Mouse (Mus musculus) forebrain, embryonic 15.5 days (tissue): ENCODE measurements around the gene Castor2. TPM values are rescaled to one million over a fixed set of nuclear protein-coding genes. Genes with fewer than 3 reads are reported as not detected.

Source experiments
- ATAC-seq: fragments of 200-750 bp; cut with Nextera tagmentation; replicated peaks from 2 replicates; pipeline ENCODE4 v1.8.0; 2017; ENCODE audit warnings: mild to moderate bottlenecking, moderate TSS enrichment, moderate library complexity
- H3K27ac ChIP-seq: fragments of 300-500 bp; sonication (generic); replicated peaks from 2 replicates; pipeline ENCODE4 v1.5.1; 2015; ENCODE audit warnings: mild to moderate bottlenecking, inconsistent platforms
- H3K27me3 ChIP-seq: fragments of 300-500 bp; sonication (generic); 2 replicates; pipeline ENCODE4 v1.6.1; 2015; ENCODE audit warnings: inconsistent platforms
- H3K36me3 ChIP-seq: fragments of 300-500 bp; sonication (generic); 2 replicates; pipeline ENCODE4 v1.6.1; 2015; ENCODE audit warnings: mild to moderate bottlenecking, inconsistent platforms
- H3K4me1 ChIP-seq: fragments of 300-500 bp; sonication (generic); 2 replicates; pipeline ENCODE4 v1.6.1; 2015; ENCODE audit warnings: inconsistent platforms
- H3K4me2 ChIP-seq: fragments of 300-500 bp; sonication (generic); replicated peaks from 2 replicates; pipeline ENCODE4 v1.6.1; 2015; ENCODE audit warnings: mild to moderate bottlenecking, inconsistent platforms
- H3K4me3 ChIP-seq: fragments of 300-500 bp; sonication (generic); 2 replicates; pipeline ENCODE4 v1.5.1; 2015; ENCODE audit warnings: mild to moderate bottlenecking, inconsistent platforms
- H3K9ac ChIP-seq: fragments of 300-500 bp; sonication (generic); replicated peaks from 2 replicates; pipeline ENCODE4 v1.6.1; 2015; ENCODE audit warnings: mild to moderate bottlenecking, inconsistent platforms
- H3K9me3 ChIP-seq: fragments of 300-500 bp; sonication (generic); 2 replicates; pipeline ENCODE4 v1.6.1; 2016; ENCODE audit warnings: inconsistent platforms
- WGBS: fragments of 180-500 bp; shearing (Covaris S2); methylation state at CpG from one replicate; pipeline ENCODE4 v1.1.7; 2015; ENCODE audit warnings: mixed read lengths; 5-methylcytosine and 5-hydroxymethylcytosine counted together
- polyA plus RNA-seq: library from polyadenylated mRNA; unstranded; fragments of >200 nt; fragmentation: Nextera tagmentation; extraction: Ambion mirVana; gene quantifications from 2 replicates; pipeline ENCODE4 v1.2.1, GENCODE M21; 2015

The Castor2 gene
- 27.6 and 28.3 TPM in 2 replicates for polyA plus RNA-seq

GRCm38 (mm10) chr5:134099496-134100211 is at the start of gene Castor2:
TSS of gene Castor2 (plus strand) at chr5:134099711.
- no peaks in the 10 kb centered on the region for H3K27me3 ChIP-seq
- peak within 1 kb of the TSS; percentile 90 for H3K4me3 ChIP-seq
- peak within 1 kb of the TSS; percentile 96 for H3K27ac ChIP-seq
- 0 out of 2 replicates have a peak, but pooled peaks cover 5% of the 10 kb centered on the region for H3K36me3 ChIP-seq
- peak; percentile 92 for ATAC-seq
- peak within 1 kb of the TSS; percentile 77 for H3K4me2 ChIP-seq
- H3K9me3 ChIP-seq = no peaks in the 10 kb centered on the region
- peak within 1 kb of the TSS; percentile 90 for H3K9ac ChIP-seq
- WGBS = 0% methylated on average over 46 of the region's 58 CpGs
- H3K4me1 ChIP-seq = peaks cover 30% of the 10 kb centered on the region

GRCm38 (mm10) chr5:134050711-134051110 is 48.8 kb upstream of the Castor2 start:
- no peak overlapping the region for H3K4me2 ChIP-seq
- no peak overlapping the region for H3K4me3 ChIP-seq
- no peak overlapping the region for H3K9ac ChIP-seq
- H3K36me3 ChIP-seq = no peaks in the 10 kb centered on the region
- WGBS = 58% methylated on average over 10 of the region's 10 CpGs
- H3K9me3 ChIP-seq = no peaks in the 10 kb centered on the region
- H3K27me3 ChIP-seq = no peaks in the 10 kb centered on the region
- H3K4me1 ChIP-seq = no peaks in the 10 kb centered on the region
- H3K27ac ChIP-seq = no peak overlapping the region
- ATAC-seq = no peak

- H3K4me2 ChIP-seq = no peak overlapping the region
- WGBS = 86% methylated on average over 4 of the region's 4 CpGs
- no peaks in the 10 kb centered on the region for H3K27me3 ChIP-seq
- ATAC-seq = no peak
- no peak overlapping the region for H3K9ac ChIP-seq
- no peak overlapping the region for H3K4me3 ChIP-seq
- H3K9me3 ChIP-seq = no peaks in the 10 kb centered on the region
- no peaks in the 10 kb centered on the region for H3K36me3 ChIP-seq
- H3K27ac ChIP-seq = no peak overlapping the region
- H3K4me1 ChIP-seq = no peaks in the 10 kb centered on the region
These were observed 46.9 kb upstream of the Castor2 start for GRCm38 (mm10) chr5:134052614-134053013.

GRCm38 (mm10) chr5:134054496-134054895 is 45.0 kb upstream of the Castor2 start:
- H3K27me3 ChIP-seq = no peaks in the 10 kb centered on the region
- no peaks in the 10 kb centered on the region for H3K4me1 ChIP-seq
- no peaks in the 10 kb centered on the region for H3K9me3 ChIP-seq
- WGBS = 83% methylated on average over 4 of the region's 4 CpGs
- H3K27ac ChIP-seq = no peak overlapping the region
- no peak overlapping the region for H3K9ac ChIP-seq
- H3K4me2 ChIP-seq = no peak overlapping the region
- H3K36me3 ChIP-seq = no peaks in the 10 kb centered on the region
- H3K4me3 ChIP-seq = no peak overlapping the region
- no peak for ATAC-seq

- WGBS = 71% methylated on average over 13 of the region's 13 CpGs
- no peaks in the 10 kb centered on the region for H3K9me3 ChIP-seq
- H3K4me3 ChIP-seq = no peak overlapping the region
- ATAC-seq = no peak
- H3K4me2 ChIP-seq = no peak overlapping the region
- H3K36me3 ChIP-seq = no peaks in the 10 kb centered on the region
- H3K27me3 ChIP-seq = no peaks in the 10 kb centered on the region
- no peak overlapping the region for H3K9ac ChIP-seq
- H3K4me1 ChIP-seq = peaks cover 4% of the 10 kb centered on the region
- no peak overlapping the region for H3K27ac ChIP-seq
These were observed 40.6 kb upstream of the Castor2 start for GRCm38 (mm10) chr5:134058793-134059352.

- Histone ChIP-seq H3K27ac (no peak overlapping the region), H3K4me1 (peaks cover 7% of the 10 kb centered on the region), H3K36me3 (no peaks in the 10 kb centered on the region), H3K27me3 (no peaks in the 10 kb centered on the region), H3K9ac (no peak overlapping the region), H3K4me3 (no peak overlapping the region), H3K4me2 (no peak overlapping the region), H3K9me3 (no peaks in the 10 kb centered on the region)
- peak; percentile 79 for ATAC-seq
- 52% methylated on average over 15 of the region's 15 CpGs for WGBS
These were observed 36.0 kb upstream of the Castor2 start for GRCm38 (mm10) chr5:134063362-134064064.

- peaks cover 7% of the 10 kb centered on the region for H3K4me1 ChIP-seq
- H3K36me3 ChIP-seq = no peaks in the 10 kb centered on the region
- no peak overlapping the region for H3K9ac ChIP-seq
- WGBS = 31% methylated on average over 3 of the region's 3 CpGs
- H3K27ac ChIP-seq = no peak overlapping the region
- no peaks in the 10 kb centered on the region for H3K27me3 ChIP-seq
- no peak overlapping the region for H3K4me3 ChIP-seq
- ATAC-seq = 0 out of 2 replicates have a peak, but pooled peaks have one; percentile 35
- no peak overlapping the region for H3K4me2 ChIP-seq
- no peaks in the 10 kb centered on the region for H3K9me3 ChIP-seq
These were observed 33.2 kb upstream of the Castor2 start for GRCm38 (mm10) chr5:134066261-134066660.

GRCm38 (mm10) chr5:134067924-134068323 is 31.6 kb upstream of the Castor2 start:
- 27% methylated on average over 1 of the region's 1 CpGs for WGBS
- ATAC-seq = no peak
- Histone ChIP-seq H3K36me3 (no peaks in the 10 kb centered on the region), H3K27me3 (no peaks in the 10 kb centered on the region), H3K4me1 (peaks cover 7% of the 10 kb centered on the region), H3K9me3 (no peaks in the 10 kb centered on the region), H3K4me3 (no peak overlapping the region), H3K27ac (no peak overlapping the region), H3K4me2 (no peak overlapping the region), H3K9ac (no peak overlapping the region)

GRCm38 (mm10) chr5:134073512-134074041 is 25.9 kb upstream of the Castor2 start:
- H3K4me3 ChIP-seq = no peak overlapping the region
- H3K4me1 ChIP-seq = peaks cover 10% of the 10 kb centered on the region
- peak; percentile 87 for ATAC-seq
- H3K27ac ChIP-seq = peak overlapping the region; percentile 47; the same call in 1 of the 2 replicates
- H3K4me2 ChIP-seq = no peak overlapping the region
- 56% methylated on average over 17 of the region's 17 CpGs for WGBS
- no peaks in the 10 kb centered on the region for H3K9me3 ChIP-seq
- H3K27me3 ChIP-seq = no peaks in the 10 kb centered on the region
- no peak overlapping the region for H3K9ac ChIP-seq
- no peaks in the 10 kb centered on the region for H3K36me3 ChIP-seq

- Histone ChIP-seq H3K9ac (no peak overlapping the region), H3K4me1 (peaks cover 10% of the 10 kb centered on the region), H3K9me3 (no peaks in the 10 kb centered on the region), H3K27ac (0 out of 2 replicates have a peak overlapping the region, but pooled peaks have one; percentile 47), H3K36me3 (no peaks in the 10 kb centered on the region), H3K4me3 (no peak overlapping the region), H3K4me2 (no peak overlapping the region), H3K27me3 (no peaks in the 10 kb centered on the region)
- ATAC-seq = no peak
These were observed 25.1 kb upstream of the Castor2 start for GRCm38 (mm10) chr5:134074368-134074767.

- WGBS = 90% methylated on average over 11 of the region's 11 CpGs
These were observed 23.3 kb upstream of the Castor2 start for GRCm38 (mm10) chr5:134076175-134076574.

More at GRCm38 (mm10) chr5:134076175-134076574, 23.3 kb upstream of the Castor2 start:
- H3K4me3 ChIP-seq = no peak overlapping the region
- peaks cover 15% of the 10 kb centered on the region for H3K4me1 ChIP-seq
- no peak overlapping the region for H3K4me2 ChIP-seq
- ATAC-seq = no peak
- H3K9ac ChIP-seq = no peak overlapping the region
- H3K27me3 ChIP-seq = no peaks in the 10 kb centered on the region
- no peaks in the 10 kb centered on the region for H3K36me3 ChIP-seq
- H3K9me3 ChIP-seq = no peaks in the 10 kb centered on the region
- H3K27ac ChIP-seq = no peak overlapping the region
